Mouse (Mus musculus) mouse trophoblast stem cell (cell line): ENCODE data around the gene Pou5f2.

ENCODE experiments used
- in situ Hi-C, 2 experiments: fragments of 300-500 bp; cut with MseI, MboI; formaldehyde crosslinking; loops; 2 replicates in 1 of 2; 3 replicates in 1 of 2; pipeline ENCODE4 v1.15.1; 2025

Pou5f2 gene

DNA sequence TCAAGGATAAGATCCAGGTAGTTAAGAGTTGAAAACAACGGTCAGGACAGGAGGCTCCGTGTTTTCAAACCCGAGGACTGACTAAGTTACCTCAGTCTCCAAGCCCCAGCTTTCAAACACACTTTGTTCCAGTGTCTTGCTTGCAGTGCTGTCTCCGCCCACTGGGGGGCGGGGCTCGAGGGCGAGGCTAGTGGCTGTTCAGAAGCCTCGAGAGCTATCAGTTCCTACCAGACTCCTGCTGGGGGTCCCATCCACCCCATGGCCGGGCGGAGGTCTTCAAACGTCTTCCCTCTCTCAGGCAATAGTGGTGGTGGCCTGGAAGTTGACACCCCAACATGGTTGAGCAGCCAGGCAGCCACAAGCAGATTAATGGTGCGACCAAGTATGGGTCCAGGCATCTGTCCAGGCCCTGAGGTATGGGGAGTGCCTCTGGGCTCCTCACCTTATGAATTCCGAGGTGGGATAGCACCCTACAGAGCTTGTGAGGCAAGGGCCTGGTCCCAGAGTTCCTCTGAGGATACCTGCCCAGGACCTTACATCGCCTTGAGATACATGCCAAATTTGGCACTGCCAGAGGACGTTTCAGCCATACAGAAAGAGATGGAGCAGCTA lies at the start of gene Pou5f2:
Gene Pou5f2, plus strand, starts transcription at position 220 of the 612 bp plus-strand sequence.
- in situ Hi-C loops: no loop called here

GRCm38 (mm10) chr13:77976248-77976647 lies 48.5 kb upstream of the Pou5f2 start:
- in situ Hi-C loops: no loop called here

DNA sequence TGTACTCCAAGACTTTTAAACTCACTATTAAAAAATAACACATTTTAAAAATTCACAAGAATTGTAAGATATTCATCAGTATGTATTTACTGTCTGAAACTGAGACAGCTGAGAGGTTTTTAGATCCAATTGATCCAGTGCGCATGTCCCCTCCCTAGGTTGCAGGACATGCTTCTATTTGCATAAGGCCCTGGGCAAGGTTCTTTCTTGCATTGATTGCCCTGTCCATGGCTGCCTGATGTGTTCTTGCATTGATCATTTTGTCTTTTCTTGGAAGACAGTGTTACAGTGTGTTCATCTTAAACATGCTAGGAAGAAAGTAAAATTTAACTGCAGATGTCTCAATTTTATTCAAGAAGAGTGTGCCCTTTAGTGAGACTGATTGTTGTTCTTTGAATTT lies 47.6 kb upstream of the Pou5f2 start:
- in situ Hi-C loops: no loop called here

DNA sequence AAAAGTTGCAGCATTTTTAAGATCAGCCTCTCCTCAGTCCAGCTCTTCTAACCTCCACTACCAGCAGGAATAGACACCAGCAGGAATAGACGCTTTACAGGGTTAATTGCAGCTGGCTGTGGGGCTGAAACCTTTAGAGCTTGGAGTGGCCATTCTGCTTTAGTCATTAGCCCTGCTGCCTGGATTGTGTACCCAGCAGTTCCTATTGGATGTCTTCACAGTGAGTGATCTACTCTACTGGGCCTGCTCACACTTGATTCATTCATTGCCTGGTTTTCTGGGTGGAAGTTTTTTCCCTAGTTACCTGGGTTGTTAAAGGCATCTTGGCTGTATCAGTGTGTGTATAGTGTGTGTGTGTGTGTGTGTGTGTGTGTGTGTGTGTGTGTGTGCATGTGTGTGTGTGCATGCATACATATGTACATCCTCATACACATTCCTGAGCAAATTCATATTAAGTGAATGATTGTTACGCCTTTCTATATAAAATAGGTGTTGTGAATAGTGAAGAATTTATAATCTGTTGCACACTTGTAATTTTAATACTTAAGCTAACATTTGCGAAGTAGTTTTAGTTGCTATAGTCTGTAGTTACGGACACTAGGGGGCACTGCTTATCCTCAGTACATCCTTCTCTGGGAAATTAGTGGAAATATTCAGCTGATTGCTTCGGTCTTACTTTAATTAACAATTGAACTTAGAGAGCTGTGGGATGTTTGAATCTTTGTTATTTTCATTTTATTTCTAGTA lies 42.4 kb upstream of the Pou5f2 start:
- in situ Hi-C loops: loop anchor here (5.0 to 10.0 kb wide), 2 partner anchors 213 to 220 kb away; partner anchors contain the start of gene Nr2f1 (in 1 of the 2)

DNA sequence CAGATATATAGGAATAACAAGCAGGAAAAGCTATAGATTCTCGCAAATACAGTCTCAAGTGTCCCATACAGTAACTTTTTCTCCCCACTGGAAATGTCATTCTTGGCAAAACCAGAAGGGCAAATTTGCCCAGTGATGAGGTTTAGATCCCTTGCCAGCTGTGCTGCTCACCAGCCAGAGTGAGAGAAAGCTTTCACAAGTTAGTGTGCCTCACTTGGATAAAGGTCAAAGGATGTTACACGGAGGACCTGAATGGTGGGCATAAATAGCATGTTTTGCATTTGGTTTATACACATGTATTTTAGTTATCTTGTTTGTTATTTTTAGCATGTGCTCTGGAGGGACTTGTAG lies 41.9 kb upstream of the Pou5f2 start:
- in situ Hi-C loops: loop anchor here (5.0 to 10.0 kb wide), 2 partner anchors 212 to 219 kb away; partner anchors contain the start of gene Nr2f1 (in 1 of the 2)

DNA sequence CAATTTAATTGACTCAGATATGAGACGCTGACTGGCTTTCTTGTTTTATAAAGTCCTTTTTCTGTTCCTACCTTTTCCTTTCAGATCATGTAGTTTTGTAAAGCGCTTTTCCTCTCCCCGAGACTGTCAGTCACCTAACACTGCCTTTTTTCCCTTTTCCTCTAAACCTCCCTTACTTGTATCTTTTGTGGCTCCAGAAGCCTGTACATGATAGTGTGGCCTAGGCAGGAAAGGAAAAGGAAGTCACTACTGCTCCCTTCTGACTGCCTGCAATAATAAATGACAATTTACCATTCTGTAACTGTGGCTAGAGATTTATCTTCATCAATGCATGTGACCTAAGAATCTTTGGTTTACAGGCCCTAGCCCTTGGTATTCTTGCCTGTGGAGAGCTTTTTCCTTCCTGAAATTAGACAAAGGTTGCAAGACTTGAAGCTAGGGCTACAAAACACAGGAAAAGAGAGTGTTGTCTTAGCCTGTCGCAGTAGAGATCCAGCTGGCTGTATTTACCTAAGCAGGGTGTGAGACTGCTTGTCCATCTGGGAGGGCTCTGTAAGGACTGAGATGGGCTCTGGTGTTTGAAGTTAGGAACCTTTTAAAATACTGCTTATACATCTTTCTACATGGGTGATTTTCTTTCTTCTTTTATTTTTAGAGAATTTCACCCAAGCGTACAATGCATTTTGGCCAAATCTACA lies 33.4 kb upstream of the Pou5f2 start:
- in situ Hi-C loops: no loop called here

- in situ Hi-C loops: no loop called here
Observed at GRCm38 (mm10) chr13:78004649-78005048, 20.1 kb upstream of the Pou5f2 start.

- in situ Hi-C loops: no loop called here
Observed at GRCm38 (mm10) chr13:78005344-78005743, 19.4 kb upstream of the Pou5f2 start.

DNA sequence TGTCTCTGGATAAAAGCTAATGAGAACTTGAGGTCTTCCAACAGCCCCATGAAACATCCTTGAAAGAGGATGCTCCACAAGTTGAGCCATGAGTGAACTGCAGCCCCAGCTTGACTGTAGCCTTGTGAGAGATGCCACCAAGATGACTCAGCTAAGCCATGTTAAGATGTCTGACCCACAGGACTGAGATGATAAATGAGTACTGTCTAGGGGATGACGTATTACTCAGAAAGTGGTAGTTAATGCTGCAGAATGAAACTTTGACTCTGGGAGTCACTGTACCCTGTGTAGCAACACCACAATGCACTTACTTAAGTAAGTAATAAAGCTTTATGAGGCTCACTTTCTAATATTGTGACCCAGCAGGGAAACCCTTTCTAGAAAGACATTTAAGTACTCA lies 14.5 kb upstream of the Pou5f2 start:
- in situ Hi-C loops: no loop called here

GRCm38 (mm10) chr13:78032821-78033220 lies 8.1 kb downstream of the Pou5f2 start:
- in situ Hi-C loops: no loop called here

DNA sequence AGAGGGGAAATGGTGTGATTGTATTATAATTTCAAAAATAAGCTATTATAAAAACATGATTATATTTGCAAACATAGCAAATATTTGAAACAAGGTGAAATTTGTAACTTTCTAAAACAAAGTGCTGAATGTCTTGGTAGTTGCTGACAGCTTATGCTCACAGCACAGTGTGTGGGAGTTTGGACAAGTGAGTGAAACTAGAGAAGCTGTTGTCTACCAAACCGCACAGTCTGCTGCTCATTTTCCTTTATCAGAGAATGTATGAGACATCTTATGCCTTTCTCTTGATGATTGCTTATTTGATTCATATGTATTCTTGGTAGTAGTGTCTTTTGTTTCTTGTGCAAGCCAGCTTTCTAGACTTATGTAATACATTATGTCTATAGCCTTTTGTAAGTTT lies 12.5 kb downstream of the Pou5f2 start:
- in situ Hi-C loops: no loop called here

DNA sequence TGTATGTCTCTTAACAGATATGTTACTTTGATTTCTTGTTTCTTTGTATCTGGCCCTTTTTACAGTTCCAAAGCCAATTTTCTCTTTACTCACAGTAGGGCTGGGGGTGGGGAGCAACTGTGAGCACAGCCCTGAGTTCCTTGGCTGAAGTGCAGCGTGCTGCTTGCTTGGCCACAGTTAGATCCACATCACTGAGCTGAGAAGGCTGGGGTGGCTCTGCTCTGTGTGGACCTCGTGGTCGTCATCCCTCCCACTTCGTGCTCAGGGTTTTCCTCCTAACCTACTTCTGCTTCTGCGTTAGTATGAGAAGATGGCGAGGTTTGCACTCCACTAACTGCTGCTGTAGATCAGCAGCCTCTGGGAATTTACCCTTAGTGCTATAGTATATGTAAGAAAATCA lies 18.5 kb downstream of the Pou5f2 start:
- in situ Hi-C loops: no loop called here

DNA sequence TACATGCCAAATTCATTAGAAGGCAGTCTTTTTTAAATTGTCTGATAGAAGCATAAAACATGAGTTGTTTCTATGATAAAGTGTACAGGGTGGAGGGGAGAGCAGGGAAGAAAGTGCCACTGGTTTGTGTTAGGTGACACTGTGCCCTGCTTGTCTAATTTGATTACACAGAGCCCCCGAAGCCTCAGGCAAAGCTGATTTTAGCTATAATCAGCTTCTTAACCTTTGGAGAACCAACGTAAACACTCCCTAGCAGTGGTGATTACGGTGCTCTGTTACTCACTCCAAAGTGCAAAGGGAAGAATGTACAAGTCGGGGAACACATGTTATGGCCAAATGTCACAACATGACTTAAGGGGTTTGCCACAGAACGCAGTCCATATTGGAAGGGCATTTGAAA lies 20.4 kb downstream of the Pou5f2 start:
- in situ Hi-C loops: no loop called here
